Mouse (Mus musculus) MEL (cell line): ENCODE data around the gene Fam184b. TPM values are rescaled to one million over a fixed set of nuclear protein-coding genes. Genes with fewer than 3 reads are reported as not detected.

Experiments used
- DNase-seq: peaks from one replicate; pipeline ENCODE4 v3.0.0; 2011; ENCODE audit warnings: low read depth, low spot score
- H3K27ac ChIP-seq: 2 replicates; pipeline ENCODE4 v1.5.1; 2012; ENCODE audit warnings: low read depth, mild to moderate bottlenecking, control low read depth, low read length, moderate library complexity; ENCODE audit not compliant: control insufficient read depth
- H3K27me3 ChIP-seq, 2 experiments: fragments of 150-350 bp in 1 of 2; sonication (generic) in 1 of 2; 2 replicates each; pipeline ENCODE4 v1.6.1; 2012; ENCODE audit warnings: low read length in 2 of 2, mild to moderate bottlenecking in 2 of 2, improper control_type of control experiment in 1 of 2, moderate library complexity in 1 of 2; ENCODE audit not compliant: insufficient read depth in 2 of 2, control insufficient read depth in 1 of 2
- H3K36me3 ChIP-seq, 2 experiments: 2 replicates each; pipeline ENCODE4 v1.6.1; 2012 to 2014; ENCODE audit warnings: low read length in 2 of 2, improper control_type of control experiment in 1 of 2, inconsistent platforms in 1 of 2, mild to moderate bottlenecking in 1 of 2; ENCODE audit not compliant: insufficient read depth in 2 of 2, control insufficient read depth in 1 of 2
- H3K4me1 ChIP-seq, 2 experiments: fragments of 150-350 bp in 1 of 2; sonication (generic) in 1 of 2; 2 replicates each; pipeline ENCODE4 v1.6.1; 2012; ENCODE audit warnings: low read length in 2 of 2, improper control_type of control experiment in 1 of 2, mild to moderate bottlenecking in 1 of 2; ENCODE audit not compliant: insufficient read depth in 2 of 2, control insufficient read depth in 1 of 2
- H3K4me3 ChIP-seq, 2 experiments: fragments of 150-350 bp in 1 of 2; sonication (generic) in 1 of 2; 2 replicates each; pipeline ENCODE4 v1.5.1; 2012; ENCODE audit warnings: low read depth in 2 of 2, low read length in 2 of 2, mild to moderate bottlenecking in 2 of 2, moderate library complexity in 2 of 2, control low read depth in 1 of 2, improper control_type of control experiment in 1 of 2; ENCODE audit not compliant: control insufficient read depth in 1 of 2, insufficient read depth in 1 of 2
- H3K79me2 ChIP-seq: 2 replicates; pipeline ENCODE4 v1.6.1; 2012; ENCODE audit warnings: mild to moderate bottlenecking, low read length, moderate library complexity; ENCODE audit not compliant: control insufficient read depth, poor library complexity, insufficient read depth
- H3K9ac ChIP-seq: 2 replicates; pipeline ENCODE4 v1.6.1; 2012; ENCODE audit warnings: low read depth, mild to moderate bottlenecking, control low read depth, low read length, moderate library complexity; ENCODE audit not compliant: control insufficient read depth, poor library complexity, severe bottlenecking
- H3K9me3 ChIP-seq: fragments of 150-350 bp; sonication (generic); replicated peaks from 2 replicates; pipeline ENCODE4 v1.6.1; 2012; ENCODE audit warnings: mild to moderate bottlenecking, low read length, improper control_type of control experiment, moderate library complexity; ENCODE audit not compliant: insufficient read depth
- BHLHE40 ChIP-seq: IDR thresholded peaks from 2 replicates; pipeline ENCODE4 v1.6.1; 2012; ENCODE audit warnings: low read depth, mild to moderate bottlenecking, inconsistent platforms, low read length, improper control_type of control experiment, borderline replicate concordance
- CHD1 ChIP-seq: IDR thresholded peaks from 2 replicates; pipeline ENCODE4 v1.6.1; 2012; ENCODE audit warnings: low read depth, mild to moderate bottlenecking, inconsistent platforms, low read length, improper control_type of control experiment
- CHD2 ChIP-seq: IDR thresholded peaks from 2 replicates; pipeline ENCODE4 v1.6.1; 2011; ENCODE audit warnings: low read length, improper control_type of control experiment
- CTCF ChIP-seq, 3 experiments: IDR thresholded peaks in 2 of 3; conservative IDR thresholded peaks in 1 of 3; 2 replicates each; pipeline ENCODE4 v1.5.1; 2011 to 2012; ENCODE audit warnings: low read length in 3 of 3, low read depth in 2 of 3, mild to moderate bottlenecking in 2 of 3, improper control_type of control experiment in 1 of 3, inconsistent platforms in 1 of 3, mixed read lengths in 1 of 3, moderate library complexity in 1 of 3; ENCODE audit not compliant: control insufficient read depth in 1 of 3, insufficient read depth in 1 of 3, poor library complexity in 1 of 3, severe bottlenecking in 1 of 3
- E2F4 ChIP-seq: IDR thresholded peaks from 2 replicates; pipeline ENCODE4 v1.6.1; 2011; ENCODE audit warnings: low read depth, low read length, improper control_type of control experiment, borderline replicate concordance
- ELF1 ChIP-seq: IDR thresholded peaks from 2 replicates; pipeline ENCODE4 v1.6.1; 2014; ENCODE audit warnings: low read depth, mild to moderate bottlenecking, inconsistent platforms, low read length, improper control_type of control experiment, moderate library complexity
- EP300 ChIP-seq, 2 experiments: IDR thresholded peaks; 2 replicates each; pipeline ENCODE4 v1.6.1; 2011; ENCODE audit warnings: improper control_type of control experiment in 2 of 2, low read length in 2 of 2, low read depth in 1 of 2, mild to moderate bottlenecking in 1 of 2
- ETS1 ChIP-seq: IDR thresholded peaks from 2 replicates; pipeline ENCODE4 v1.6.1; 2012; ENCODE audit warnings: low read depth, mild to moderate bottlenecking, inconsistent platforms, low read length, improper control_type of control experiment, moderate library complexity
- GABPA ChIP-seq: IDR thresholded peaks from 2 replicates; pipeline ENCODE4 v1.6.1; 2012; ENCODE audit warnings: low read depth, mild to moderate bottlenecking, inconsistent platforms, low read length, improper control_type of control experiment, moderate library complexity
- HCFC1 ChIP-seq: IDR thresholded peaks from 2 replicates; pipeline ENCODE4 v1.6.1; 2012; ENCODE audit warnings: low read depth, mild to moderate bottlenecking, inconsistent platforms, low read length, improper control_type of control experiment, moderate library complexity
- MAFK ChIP-seq: IDR thresholded peaks from 2 replicates; pipeline ENCODE4 v1.6.1; 2011; ENCODE audit warnings: low read depth, mild to moderate bottlenecking, low read length, improper control_type of control experiment, borderline replicate concordance
- MAZ ChIP-seq: IDR thresholded peaks from 2 replicates; pipeline ENCODE4 v1.6.1; 2012; ENCODE audit warnings: low read depth, mild to moderate bottlenecking, inconsistent platforms, low read length, improper control_type of control experiment
- MEF2A ChIP-seq: IDR thresholded peaks from 2 replicates; pipeline ENCODE4 v1.6.1; 2014; ENCODE audit warnings: low read depth, mild to moderate bottlenecking, inconsistent platforms, low read length, improper control_type of control experiment; ENCODE audit not compliant: poor library complexity, insufficient replicate concordance, severe bottlenecking; ENCODE audit errors: extremely low read depth
- MYB ChIP-seq: IDR thresholded peaks from 2 replicates; pipeline ENCODE4 v1.6.1; 2011; ENCODE audit warnings: mild to moderate bottlenecking, low read depth, low read length, improper control_type of control experiment
- NELFE ChIP-seq: IDR thresholded peaks from 2 replicates; pipeline ENCODE4 v1.6.1; 2011; ENCODE audit warnings: low read depth, low read length, improper control_type of control experiment
- NRF1 ChIP-seq: IDR thresholded peaks from 2 replicates; pipeline ENCODE4 v1.6.1; 2014; ENCODE audit warnings: low read depth, mild to moderate bottlenecking, inconsistent platforms, low read length, improper control_type of control experiment, moderate library complexity; ENCODE audit not compliant: poor library complexity, insufficient read depth, severe bottlenecking
- POLR2AphosphoS5 ChIP-seq: IDR thresholded peaks from 2 replicates; pipeline ENCODE4 v1.6.1; 2012; ENCODE audit warnings: low read depth, borderline replicate concordance, mild to moderate bottlenecking, inconsistent platforms, low read length, moderate library complexity, mixed read lengths
- RAD21 ChIP-seq: IDR thresholded peaks from 2 replicates; pipeline ENCODE4 v1.6.1; 2011; ENCODE audit warnings: mild to moderate bottlenecking, low read depth, low read length, improper control_type of control experiment
- SIN3A ChIP-seq: IDR thresholded peaks from 2 replicates; pipeline ENCODE4 v1.6.1; 2012; ENCODE audit warnings: low read length, improper control_type of control experiment, inconsistent platforms
- SMC3 ChIP-seq: IDR thresholded peaks from 2 replicates; pipeline ENCODE4 v1.6.1; 2011; ENCODE audit warnings: low read depth, low read length, improper control_type of control experiment
- TAL1 ChIP-seq: IDR thresholded peaks from 2 replicates; pipeline ENCODE4 v1.6.1; 2012; ENCODE audit warnings: mild to moderate bottlenecking, inconsistent platforms, low read length, moderate library complexity, mixed read lengths
- TBP ChIP-seq: IDR thresholded peaks from 2 replicates; pipeline ENCODE4 v1.8.0; 2011; ENCODE audit warnings: low read depth, low read length, improper control_type of control experiment
- TCF12 ChIP-seq: IDR thresholded peaks from 2 replicates; pipeline ENCODE4 v1.6.1; 2014; ENCODE audit warnings: low read depth, mild to moderate bottlenecking, inconsistent platforms, low read length, improper control_type of control experiment, moderate library complexity
- UBTF ChIP-seq: IDR thresholded peaks from 2 replicates; pipeline ENCODE4 v1.6.1; 2012; ENCODE audit warnings: low read depth, mild to moderate bottlenecking, inconsistent platforms, low read length, improper control_type of control experiment, moderate library complexity, borderline replicate concordance; ENCODE audit not compliant: insufficient read depth
- USF1 ChIP-seq: IDR thresholded peaks from 2 replicates; pipeline ENCODE4 v1.6.1; 2014; ENCODE audit warnings: low read depth, mild to moderate bottlenecking, inconsistent platforms, low read length, improper control_type of control experiment, moderate library complexity
- USF2 ChIP-seq, 2 experiments: IDR thresholded peaks; 2 replicates each; pipeline ENCODE4 v1.6.1; 2011 to 2012; ENCODE audit warnings: improper control_type of control experiment in 2 of 2, low read length in 2 of 2, borderline replicate concordance in 1 of 2, inconsistent platforms in 1 of 2, low read depth in 1 of 2, mild to moderate bottlenecking in 1 of 2; ENCODE audit not compliant: insufficient read depth in 1 of 2
- ZC3H11A ChIP-seq: IDR thresholded peaks from 2 replicates; pipeline ENCODE4 v1.6.1; 2012; ENCODE audit warnings: low read depth, mild to moderate bottlenecking, inconsistent platforms, low read length, improper control_type of control experiment
- ZKSCAN1 ChIP-seq: IDR thresholded peaks from 2 replicates; pipeline ENCODE4 v1.6.1; 2012; ENCODE audit warnings: low read depth, mild to moderate bottlenecking, inconsistent platforms, low read length, improper control_type of control experiment, moderate library complexity
- ZNF384 ChIP-seq: IDR thresholded peaks from 2 replicates; pipeline ENCODE4 v1.6.1; 2012; ENCODE audit warnings: low read depth, mild to moderate bottlenecking, inconsistent platforms, low read length, improper control_type of control experiment
- polyA plus RNA-seq, 2 experiments: library from polyadenylated mRNA; stranded (reverse) in 1 of 2; unstranded in 1 of 2; fragments of >175 nt in 1 of 2; fragments of >200 nt in 1 of 2; gene quantifications; 2 replicates each; pipeline versions ENCODE4 v1.2.1 to v1.2.4; 2012; ENCODE audit warnings: low replicate concordance in 2 of 2, low read depth in 1 of 2; ENCODE audit not compliant: insufficient read length in 2 of 2, insufficient read depth in 1 of 2, missing spikeins in 1 of 2
- total RNA-seq: library from RNA; depleted of rRNA; stranded (reverse); fragments of 300-350 nt; gene quantifications from 2 replicates; pipeline ENCODE4 v1.2.3, GENCODE M21; 2012

The Fam184b gene
- total and polyA plus RNA-seq, 3 experiments, result under 0.01 to 0.06 TPM; not detected in 1

- Histone ChIP-seq H3K4me3 (no peak overlapping the region), H3K9me3 (no peaks in the 10 kb centered on the region)
- no peak for DNase-seq
Measured at GRCm38 (mm10) chr5:45483654-45484053, 155.8 kb downstream of the Fam184b start.

GRCm38 (mm10) chr5:45482607-45483006 is 156.8 kb downstream of the Fam184b start:
- Histone ChIP-seq H3K4me3 (no peak overlapping the region), H3K9ac (no peak overlapping the region), H3K9me3 (no peaks in the 10 kb centered on the region), H3K4me1 (no peaks in the 10 kb centered on the region), H3K27me3 (peaks cover 17 to 19% of the 10 kb centered on the region in 2 experiments), H3K36me3 (no peaks in the 10 kb centered on the region), H3K27ac (no peak overlapping the region), H3K79me2 (no peaks in the 10 kb centered on the region)
- DNase-seq, result no peak
- TF ChIP-seq POLR2AphosphoS5 (no peak), NELFE (no peak), TAL1 (no peak), ZNF384 (no peak), ETS1 (no peak), ZKSCAN1 (no peak), RAD21 (no peak), E2F4 (no peak), GABPA (no peak), ZC3H11A (no peak), HCFC1 (no peak), MYB (no peak), NRF1 (no peak), MAZ (no peak), SIN3A (no peak), UBTF (no peak), USF2 (IDR thresholded peaks at IDR 0.05; ENCODE audit: borderline replicate concordance in 1 of 2, insufficient read depth in 1 of 2, low read depth in 1 of 2, low read length in 2 of 2) (no peak), EP300 (IDR thresholded peaks at IDR 0.05; ENCODE audit: low read depth in 1 of 2, low read length in 2 of 2) (no peak)

More at GRCm38 (mm10) chr5:45483654-45484053, 155.8 kb downstream of the Fam184b start:
- no peaks in the 10 kb centered on the region for H3K4me1 ChIP-seq
- H3K27ac ChIP-seq, result no peak overlapping the region
- no peaks in the 10 kb centered on the region for H3K79me2 ChIP-seq
- H3K36me3 ChIP-seq, result no peaks in the 10 kb centered on the region
- TF ChIP-seq USF1 (no peak), TCF12 (no peak), NRF1 (no peak), POLR2AphosphoS5 (no peak), ELF1 (no peak), TBP (no peak), CHD2 (no peak), MAFK (no peak), MEF2A (no peak), CTCF (IDR thresholded peaks at IDR 0.05 in 2 of 3, conservative IDR thresholded peaks at IDR 0.05 in 1 of 3; ENCODE audit: control insufficient read depth in 1 of 3, insufficient read depth in 1 of 3, low read depth in 2 of 3, low read length in 3 of 3, poor library complexity in 1 of 3, severe bottlenecking in 1 of 3) (no peak), SMC3 (no peak), CHD1 (no peak), ZKSCAN1 (no peak), UBTF (no peak), BHLHE40 (no peak), NELFE (no peak)
- no peak overlapping the region for H3K9ac ChIP-seq
- H3K27me3 ChIP-seq, result peaks cover 14 to 26% of the 10 kb centered on the region in 2 experiments
